Mouse (Mus musculus): ENCODE measurements around the gene Irf8. TPM values are rescaled to one million over a fixed set of nuclear protein-coding genes. Genes with fewer than 3 reads are reported as not detected.

The Irf8 gene
- total RNA-seq, 2 experiments from 2014 or later, result 4.9 to 5.8 TPM

DNA sequence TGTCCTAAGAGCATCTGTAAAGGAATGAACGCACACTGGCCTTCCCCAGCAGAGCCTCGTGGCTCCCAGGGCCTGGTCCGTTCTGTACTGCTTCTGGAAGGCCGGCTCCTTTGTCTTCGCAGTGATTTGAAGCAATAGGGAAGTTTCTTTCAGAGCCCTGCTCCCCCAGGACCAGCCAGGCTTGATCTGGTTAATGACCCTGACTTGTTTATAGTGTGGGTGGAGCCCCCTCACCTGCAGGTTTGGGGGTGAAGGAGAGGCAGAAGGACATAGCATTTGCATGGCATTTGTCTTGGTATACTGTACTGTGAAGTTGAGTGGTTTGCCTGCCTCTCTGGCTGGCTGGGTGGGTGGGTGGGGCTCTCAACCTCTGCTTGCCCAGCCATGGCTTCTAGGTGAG is 8.3 kb downstream of the Irf8 start:
- no peak for DNase-seq (ENCODE audit: low spot score in 2 of 2)
- intact Hi-C loops (cut with DNase I), result no loop called here

DNA sequence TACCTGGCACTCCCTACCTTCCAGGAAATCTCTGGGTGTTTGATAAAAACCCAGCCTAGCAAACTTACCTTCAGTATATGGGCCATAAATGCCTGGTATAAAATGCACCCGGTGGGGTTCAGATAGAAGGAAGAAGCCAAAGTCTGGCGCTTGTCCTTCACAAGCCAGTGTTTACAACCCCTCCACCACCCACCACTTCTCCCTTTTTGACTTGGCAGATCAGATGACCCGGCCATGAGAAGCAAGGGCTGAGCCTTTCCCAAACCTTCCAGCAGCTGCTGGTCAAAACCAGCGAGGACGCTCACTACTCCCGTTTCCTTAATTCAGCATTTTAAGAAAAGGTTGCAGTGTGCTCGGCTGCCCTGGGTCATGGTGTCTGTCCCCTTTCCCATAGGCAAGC is 9.1 kb downstream of the Irf8 start:
- peak in 1 of 2 experiments; percentile 22 for DNase-seq (ENCODE audit: low spot score in 2 of 2)
- intact Hi-C loops (cut with DNase I), result no loop called here

DNA sequence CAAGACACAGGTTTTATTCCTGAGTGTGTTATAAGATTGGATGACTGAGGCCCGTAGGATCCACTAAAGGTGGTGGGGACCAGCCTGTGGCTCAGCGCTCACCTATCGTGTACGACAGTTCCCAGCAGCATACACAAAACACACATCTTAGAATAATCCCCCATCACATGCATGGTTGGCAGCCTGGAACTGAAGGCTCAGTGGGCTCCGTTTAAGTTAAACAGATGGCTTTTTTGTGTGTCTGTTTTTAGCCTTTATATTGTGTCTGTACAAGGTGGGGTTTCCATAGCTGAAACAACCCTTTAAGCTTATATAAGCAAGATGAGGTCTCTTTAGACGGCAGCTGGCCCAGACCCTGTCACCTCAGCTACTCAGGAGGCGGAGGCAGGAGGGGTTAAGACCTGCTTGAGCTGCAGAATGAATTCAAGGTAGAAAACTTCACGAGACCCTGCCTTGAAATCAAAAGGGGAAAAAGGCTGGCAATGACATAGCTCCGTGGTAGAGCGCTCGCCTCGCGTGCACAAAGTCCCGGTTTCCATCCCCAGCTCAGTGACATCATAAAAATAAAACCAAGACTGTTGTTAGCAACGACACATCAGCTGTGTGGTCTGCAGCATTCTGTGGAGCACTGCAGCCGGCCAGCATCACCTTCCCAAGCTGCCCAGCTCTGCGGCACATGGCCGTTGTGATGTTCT is 10.0 kb downstream of the Irf8 start:
- no peak for DNase-seq (ENCODE audit: low spot score in 2 of 2)
- intact Hi-C loops (cut with DNase I), result no loop called here

DNA sequence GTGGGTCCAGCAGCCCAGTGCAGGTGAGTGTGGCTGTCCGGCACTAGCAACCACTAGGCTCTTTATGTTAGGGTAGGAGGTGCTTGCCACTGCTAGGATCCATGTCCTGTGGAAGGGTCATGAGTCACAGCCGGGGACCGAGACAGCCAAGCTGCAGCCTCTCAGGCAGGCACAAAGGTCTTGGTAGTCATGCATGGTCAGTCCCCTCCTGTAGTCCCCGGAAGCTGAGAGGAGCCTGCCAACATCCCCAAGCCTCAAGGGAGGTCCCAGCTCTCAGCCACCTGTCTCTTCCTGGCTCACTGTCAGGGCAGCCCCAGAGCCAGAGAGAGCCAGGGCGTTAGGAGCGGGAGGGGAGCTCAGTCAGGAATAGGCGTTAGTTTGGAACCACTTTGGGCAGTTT is 11.1 kb downstream of the Irf8 start:
- no peak for DNase-seq (ENCODE audit: low spot score in 2 of 2)
- intact Hi-C loops (cut with DNase I), result no loop called here

DNA sequence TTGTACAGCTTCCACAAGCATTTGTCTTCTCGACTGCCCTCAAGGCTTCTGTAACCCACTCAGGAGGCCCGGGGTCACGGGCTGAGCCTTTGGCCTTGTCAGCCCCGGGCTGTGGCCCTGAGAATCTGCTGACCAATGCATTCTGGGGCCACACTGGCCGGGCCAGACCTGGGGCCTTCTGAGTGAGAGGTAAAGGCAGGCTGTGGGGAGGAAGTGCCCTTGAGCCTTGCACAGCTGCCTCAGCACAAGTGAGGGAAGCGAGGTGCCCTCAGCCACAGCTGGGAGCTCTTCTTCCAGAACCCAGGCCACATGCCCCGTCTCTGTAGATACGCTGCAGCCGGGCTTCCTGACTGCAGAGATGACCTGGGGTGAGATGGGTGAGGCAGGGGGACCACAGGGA is 14.5 kb downstream of the Irf8 start:
- no peak for DNase-seq (ENCODE audit: low spot score in 2 of 2)
- intact Hi-C loops (cut with DNase I), result no loop called here

DNA sequence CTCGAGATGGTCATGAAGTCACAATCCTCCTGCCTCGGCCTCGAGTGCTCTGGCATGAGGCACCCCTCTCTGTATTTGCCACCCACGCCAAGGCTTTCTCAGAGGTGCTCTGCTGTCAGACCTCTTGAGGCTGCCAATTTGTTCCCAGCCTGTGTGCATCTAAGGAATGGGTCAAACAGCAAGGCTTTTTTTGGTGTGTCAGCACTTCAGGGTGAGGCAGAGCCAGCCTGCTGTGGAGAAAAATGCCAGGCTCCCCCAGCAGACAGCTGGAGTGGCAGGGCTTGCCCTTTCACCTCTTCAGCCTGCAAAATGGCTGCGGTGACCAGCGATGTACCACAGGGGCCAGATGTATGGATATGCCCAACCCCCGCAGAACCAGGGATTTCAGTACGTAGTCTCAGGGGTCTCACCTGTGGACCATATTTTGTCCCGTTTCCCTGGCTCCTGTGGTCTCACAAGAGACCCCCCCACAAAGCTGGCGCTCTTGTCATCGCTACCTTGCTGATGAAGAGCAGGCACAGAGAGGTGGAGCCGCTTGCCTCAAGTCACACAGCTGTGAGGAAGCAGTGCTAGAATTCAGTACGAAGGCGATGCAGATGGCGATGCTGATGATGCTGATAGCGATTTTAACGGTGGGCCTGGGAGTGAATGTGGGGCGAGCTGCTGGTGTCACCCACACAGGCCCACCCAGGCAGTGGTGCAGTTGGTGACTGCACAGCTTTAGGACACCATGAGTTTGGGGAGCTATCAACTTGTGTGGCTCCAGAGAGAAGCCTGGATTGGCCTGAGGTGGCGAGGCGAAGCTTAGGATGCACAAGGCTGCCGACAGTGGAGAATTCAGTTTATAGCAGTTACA is 15.3 kb downstream of the Irf8 start:
- intact Hi-C loops (cut with DNase I), result no loop called here
- DNase-seq (ENCODE audit: low spot score in 2 of 2), result no peak

DNA sequence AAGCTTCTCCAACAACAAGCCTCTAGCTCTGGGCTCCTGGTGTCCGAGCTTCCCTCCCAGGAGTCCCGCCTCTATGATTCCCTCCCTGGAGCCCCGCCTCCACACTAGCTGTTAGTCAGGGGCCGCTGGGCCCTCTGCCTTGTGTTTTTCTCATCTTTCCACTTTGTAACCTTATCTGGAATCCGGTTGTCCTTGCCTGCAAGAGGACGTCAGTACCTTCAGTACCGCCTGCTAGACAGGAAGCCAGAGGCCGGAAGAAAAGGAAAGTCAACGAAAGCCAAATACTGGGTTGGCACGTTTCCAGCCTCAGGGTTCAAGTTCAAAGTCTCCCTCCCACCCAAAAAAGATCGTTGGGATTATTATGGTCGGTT is 15.9 kb downstream of the Irf8 start:
- intact Hi-C loops (cut with DNase I), result no loop called here
- no peak for DNase-seq (ENCODE audit: low spot score in 2 of 2)

DNA sequence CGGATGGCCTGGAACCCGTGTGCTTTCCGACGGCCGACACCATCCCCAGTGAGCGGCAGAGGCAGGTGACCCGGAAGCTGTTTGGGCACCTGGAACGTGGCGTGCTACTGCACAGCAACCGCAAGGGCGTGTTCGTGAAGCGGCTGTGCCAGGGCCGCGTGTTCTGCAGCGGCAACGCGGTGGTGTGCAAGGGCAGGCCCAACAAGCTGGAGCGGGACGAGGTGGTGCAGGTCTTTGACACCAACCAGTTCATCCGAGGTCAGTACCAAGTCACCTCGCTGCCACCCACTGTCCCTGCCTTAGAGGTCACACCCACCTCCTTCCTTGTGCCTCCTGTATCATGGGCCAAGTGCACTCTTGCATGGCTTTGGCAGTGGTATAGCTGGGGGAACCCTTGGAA is 17.3 kb downstream of the Irf8 start:
- DNase-seq (ENCODE audit: low spot score in 2 of 2), result no peak
- intact Hi-C loops (cut with DNase I), result no loop called here

DNA sequence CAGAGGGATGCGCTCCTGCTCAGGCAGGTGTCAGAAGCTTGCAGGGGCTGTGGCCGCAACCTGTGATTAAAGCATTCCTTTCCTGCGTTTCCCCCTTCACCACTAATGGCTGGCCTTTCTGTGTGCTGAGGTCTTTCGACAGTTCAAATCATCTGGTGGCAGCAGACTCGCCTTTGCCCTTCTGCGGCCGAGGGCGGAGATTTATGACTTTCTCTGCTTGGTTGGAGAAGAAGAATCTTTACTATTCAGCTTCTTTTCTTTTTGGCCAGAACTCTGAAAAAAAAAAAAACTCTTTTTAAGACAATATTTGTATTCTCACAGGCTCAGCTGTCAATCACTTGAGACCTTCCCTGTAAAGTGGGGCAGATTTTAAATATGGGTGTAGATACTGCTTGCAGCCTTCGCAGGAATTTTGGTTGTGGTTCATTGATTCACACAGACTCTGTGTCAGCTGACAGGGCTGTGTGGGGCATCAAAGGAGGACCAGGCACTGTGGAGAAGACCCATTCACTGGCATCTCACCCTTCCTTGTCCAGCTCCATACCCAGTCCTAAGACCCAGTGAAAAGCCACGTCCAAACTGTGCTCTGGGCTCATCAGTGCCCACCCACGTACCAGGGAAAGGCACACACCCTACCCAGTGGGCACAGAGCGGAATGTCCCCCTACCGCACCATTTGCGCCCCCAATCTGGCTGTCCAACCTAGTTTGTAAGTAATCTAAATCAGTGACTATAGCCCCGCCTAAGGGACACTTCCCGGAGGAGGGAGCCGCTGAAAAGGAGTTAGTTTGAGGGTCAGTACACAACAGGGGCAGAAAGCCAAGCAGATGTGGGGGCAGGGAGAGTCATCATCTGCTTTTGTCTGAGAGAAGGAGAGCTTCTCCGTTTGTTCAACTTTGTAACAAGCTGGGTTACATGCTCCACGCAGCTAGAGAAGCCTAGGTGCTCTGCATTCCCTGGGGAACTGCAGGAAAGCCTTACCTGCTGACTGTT is 19.4 kb downstream of the Irf8 start:
- intact Hi-C loops (cut with DNase I), result no loop called here
- no peak for DNase-seq (ENCODE audit: low spot score in 2 of 2)

DNA sequence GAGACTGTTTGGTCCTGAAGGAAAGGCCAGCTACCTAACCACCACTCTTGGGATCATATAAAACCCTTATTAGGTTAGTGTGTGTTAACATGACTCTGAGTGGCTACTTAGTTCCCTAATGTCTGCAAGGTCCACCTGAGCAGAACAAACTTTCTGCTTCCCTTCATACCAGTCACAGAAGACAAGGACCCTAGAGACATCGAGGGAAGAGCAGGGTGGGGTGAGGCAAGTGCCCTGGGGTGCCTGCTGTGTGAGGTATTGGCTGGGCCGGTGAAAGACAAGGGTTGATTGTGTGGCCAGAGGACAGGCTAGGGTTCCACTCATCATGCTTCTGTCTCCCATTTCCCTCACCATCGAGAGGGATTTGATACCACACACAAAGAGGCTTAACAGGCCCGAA is 21.8 kb downstream of the Irf8 start:
- DNase-seq (ENCODE audit: low spot score in 2 of 2), result no peak
- intact Hi-C loops (cut with DNase I), result no loop called here

DNA sequence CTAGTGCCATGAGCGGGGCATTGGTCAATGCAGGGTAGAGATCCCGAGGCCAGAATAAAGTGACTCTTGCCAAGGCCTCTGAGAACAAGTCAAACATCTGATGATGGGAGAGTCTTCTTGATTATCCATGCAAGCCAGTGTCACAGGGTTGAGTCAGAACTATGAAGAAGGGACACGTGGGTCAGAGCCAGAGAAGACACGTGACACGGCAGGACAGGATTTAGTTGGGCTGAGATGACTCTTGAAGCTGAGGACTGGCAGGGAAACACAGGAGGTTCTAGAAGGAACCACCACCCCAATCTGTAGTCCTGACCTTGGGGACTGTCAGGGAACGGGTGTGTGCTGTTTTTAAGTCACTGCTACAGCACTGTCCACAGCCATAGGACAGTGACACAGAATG is 23.7 kb downstream of the Irf8 start:
- DNase-seq (ENCODE audit: low spot score in 2 of 2), result no peak
- intact Hi-C loops (cut with DNase I), result no loop called here

DNA sequence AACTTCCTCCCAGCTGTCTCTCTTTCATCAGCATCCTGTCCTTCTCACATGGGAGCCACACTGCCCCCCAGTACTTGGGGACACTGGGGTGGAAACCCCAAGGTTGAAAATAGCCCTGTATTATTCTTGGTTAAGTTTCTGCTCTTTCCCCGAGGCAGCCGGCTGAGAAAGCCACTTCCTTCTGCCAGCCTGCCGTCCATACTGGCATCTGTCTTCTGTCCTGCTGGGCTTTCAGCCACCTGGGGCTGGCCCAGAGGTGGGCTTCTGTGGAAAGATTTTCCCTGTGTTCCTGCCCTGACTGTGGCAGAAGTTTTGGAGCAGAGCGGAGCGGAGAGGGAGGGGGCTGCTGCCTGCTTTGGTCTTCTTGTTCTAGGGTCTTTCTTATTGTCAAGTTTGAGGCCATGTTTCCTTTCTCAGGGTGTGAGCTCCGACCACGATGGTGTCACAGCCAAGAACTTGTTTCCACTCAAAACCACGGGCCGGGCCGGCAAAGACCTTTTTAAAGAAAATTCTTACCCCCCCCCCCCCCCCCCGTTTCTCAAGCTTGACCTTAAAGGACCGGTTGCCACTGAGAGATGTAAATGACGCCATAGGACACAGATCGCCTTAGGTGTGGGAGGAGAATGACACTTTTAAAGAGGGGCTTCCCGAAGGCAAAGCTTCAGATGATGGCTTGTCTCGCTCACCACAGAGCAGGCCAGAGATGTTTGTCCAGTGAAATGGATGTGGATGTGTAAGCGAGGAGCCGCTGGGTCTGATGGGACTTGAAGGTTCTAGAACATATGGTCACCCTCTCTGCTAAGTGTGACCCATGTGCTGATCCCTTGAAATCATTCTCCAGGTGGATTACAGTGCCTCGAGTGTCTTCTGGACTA is 24.4 kb downstream of the Irf8 start:
- intact Hi-C loops (cut with DNase I), result no loop called here
- DNase-seq (ENCODE audit: low spot score in 2 of 2), result no peak

DNA sequence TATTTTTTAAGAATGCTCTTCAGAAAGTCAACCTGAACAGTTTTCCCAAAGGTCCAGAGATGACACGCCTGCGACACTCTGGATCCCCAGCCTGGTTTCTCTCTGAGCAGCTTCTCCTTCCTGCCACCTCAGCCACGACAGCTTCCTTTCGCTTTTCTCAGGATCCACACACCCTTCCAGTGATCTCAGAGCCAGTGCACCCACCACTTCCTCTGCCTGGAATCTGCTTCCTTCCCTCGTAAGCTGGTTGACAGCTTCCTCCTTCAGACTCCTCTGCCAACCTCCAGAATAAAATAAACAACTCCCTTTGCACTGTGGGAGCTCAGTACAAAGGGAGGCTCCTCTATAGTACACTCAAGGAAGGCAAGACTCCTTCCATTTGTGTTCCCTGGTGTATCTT is 27.1 kb downstream of the Irf8 start:
- intact Hi-C loops (cut with DNase I), result no loop called here
- DNase-seq (ENCODE audit: low spot score in 2 of 2), result peak in 1 of 2 experiments; percentile 42

DNA sequence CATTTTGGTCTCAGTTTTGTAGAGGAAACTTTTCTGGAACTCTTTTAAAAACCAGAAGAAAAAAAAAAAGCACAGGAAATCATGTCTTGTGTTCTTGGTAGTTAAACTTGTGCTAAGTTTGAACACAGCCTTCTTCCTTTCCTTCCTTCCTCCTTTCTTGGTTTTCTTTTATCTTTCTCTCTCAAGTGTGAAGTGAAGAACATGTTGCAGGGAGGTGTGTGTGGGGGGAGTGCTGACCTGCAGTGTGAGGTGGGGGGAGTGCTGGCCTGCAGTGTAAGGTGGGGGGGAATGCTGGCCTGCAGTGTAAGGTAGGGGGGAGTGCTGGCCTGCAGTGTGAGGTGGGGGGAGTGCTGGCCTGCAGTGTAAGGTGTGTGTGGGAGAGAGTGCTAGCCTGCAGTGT is 28.5 kb downstream of the Irf8 start:
- intact Hi-C loops (cut with DNase I), result no loop called here
- no peak for DNase-seq (ENCODE audit: low spot score in 2 of 2)

DNA sequence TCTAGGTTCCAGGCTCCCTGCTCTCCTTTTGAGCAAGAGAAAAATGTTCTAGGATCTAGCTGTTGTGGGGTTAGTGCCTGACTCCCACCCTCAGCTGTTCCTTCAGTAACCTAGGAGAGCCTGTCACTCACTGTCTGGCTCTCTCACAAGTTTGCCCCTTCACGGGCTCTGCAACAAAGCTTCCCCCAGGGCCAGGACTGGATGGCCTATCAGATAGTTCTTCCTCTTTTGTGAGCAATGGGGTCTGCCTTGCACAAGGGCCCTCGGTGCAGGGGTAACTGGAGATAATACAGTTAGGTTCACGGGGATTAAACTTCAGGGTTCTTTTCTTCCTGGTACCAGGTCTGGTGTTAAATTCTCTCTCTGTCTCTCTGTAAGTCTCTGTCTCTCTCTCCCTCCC is 30.5 kb downstream of the Irf8 start:
- intact Hi-C loops (cut with DNase I), result no loop called here

DNA sequence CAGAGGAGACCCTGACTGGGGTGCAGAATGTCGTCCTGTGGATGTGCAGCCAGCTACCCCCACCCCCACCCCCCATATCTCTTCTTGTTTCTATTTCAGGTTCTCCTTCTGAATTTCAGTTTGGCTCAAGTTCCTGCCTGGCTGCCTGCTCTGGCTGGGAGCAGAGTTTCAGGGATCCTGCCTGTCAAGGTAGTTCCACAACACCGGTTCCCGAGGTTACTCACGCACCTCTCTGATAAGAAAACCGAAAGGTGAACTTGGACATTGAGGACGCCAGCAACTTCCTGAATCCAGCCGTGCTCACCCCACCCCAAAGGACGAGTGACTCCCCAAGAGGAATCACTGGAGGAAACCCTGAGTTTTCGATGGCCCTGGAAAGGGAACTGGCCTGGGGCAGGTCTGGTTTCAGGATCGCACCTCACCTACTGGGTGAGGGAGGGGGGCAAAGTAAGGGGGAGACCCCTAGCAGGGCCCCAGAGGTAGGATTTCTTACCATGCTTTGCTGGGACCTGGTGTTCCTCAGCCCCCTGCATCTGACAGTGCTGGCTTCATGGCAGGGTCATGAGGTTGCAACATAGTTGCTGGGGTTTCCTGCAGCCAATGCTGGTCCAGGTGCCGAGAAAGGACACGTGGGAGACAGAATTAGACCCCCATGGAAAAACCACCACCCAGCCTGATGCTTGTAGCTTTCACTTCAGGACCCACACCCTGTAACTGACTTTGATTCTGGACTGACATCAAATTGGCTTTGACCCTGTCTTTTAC is 32.5 kb downstream of the Irf8 start:
- no peak for DNase-seq (ENCODE audit: low spot score in 2 of 2)
- intact Hi-C loops (cut with DNase I), result no loop called here

More for the DNA sequence above, 30.5 kb downstream of the Irf8 start:
- DNase-seq (ENCODE audit: low spot score in 2 of 2), result no peak

DNA sequence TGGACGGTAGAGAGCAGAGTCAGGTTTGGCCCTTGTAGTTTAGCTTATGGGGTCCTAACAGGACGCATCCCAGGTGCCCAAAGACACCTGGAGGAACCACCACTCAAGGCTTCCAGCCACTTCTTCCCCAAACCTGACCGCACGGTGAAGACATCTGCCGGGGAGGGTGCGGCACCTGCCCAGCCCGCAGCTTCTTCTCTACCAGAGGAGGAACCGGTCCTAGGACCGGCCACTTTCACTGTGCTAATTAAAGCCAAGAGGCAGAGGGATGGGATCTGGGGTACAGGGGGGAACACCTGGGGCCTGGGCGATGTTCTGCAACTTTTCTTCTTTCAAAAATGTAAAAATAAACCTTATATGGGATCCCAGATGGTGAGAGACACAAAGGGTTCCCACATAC is 41.0 kb downstream of the Irf8 start:
- no peak for DNase-seq (ENCODE audit: low spot score in 2 of 2)

DNA sequence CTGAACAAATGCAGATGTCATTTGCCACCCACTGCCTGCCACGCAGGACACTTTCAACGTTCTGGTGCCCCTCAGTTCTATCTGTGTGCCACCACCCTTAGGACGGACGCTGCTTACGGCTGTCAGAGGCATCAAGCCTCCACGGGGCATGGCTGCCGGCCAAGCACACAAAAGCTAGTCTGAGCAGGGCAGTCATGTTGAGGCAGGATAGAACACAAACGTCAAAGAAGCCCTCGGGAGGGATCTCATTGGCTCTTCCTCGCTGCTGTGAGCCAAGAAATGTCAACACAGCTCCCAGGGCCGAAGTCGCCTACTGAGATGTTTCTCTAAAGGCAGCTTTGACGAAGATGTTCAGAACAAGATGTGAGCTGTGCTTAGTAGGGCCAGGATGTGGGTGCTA is 41.6 kb downstream of the Irf8 start:
- no peak for DNase-seq (ENCODE audit: low spot score in 2 of 2)
- intact Hi-C loops (cut with DNase I), result no loop called here

More for the DNA sequence above, 41.0 kb downstream of the Irf8 start:
- intact Hi-C loops (cut with DNase I), result no loop called here

DNA sequence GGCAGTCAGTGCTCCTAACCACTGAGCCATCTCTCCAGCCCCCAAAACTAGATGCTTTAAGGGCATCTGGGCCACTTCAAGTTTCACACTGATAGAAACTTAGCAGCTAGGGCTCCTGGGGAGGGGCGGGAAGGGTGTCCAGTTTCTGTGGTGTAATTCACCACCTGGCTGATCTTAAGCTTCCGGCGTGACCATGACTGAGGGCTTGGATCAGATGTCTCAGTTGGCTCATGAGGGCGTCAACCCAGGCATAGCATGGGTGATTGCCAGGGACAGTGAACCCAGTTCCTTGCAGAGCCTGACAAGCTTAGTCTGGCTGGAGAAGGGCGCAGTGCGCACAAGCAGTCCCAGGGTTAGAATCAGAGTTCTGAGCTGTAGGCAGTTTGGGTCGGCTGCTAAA is 42.9 kb downstream of the Irf8 start:
- DNase-seq (ENCODE audit: low spot score in 2 of 2), result no peak
- intact Hi-C loops (cut with DNase I), result no loop called here
